Mouse (Mus musculus) liver, adult 2 months (tissue): ENCODE data around the gene Olfr279.

ENCODE experiments used
- CTCF ChIP-seq: fragments of 200-500 bp; IDR thresholded peaks from 2 replicates; pipeline ENCODE4 v1.5.1; 2011; ENCODE audit warnings: low read depth, low read length, control low read depth
- POLR2A ChIP-seq: fragments of 200-500 bp; IDR thresholded peaks from 2 replicates; pipeline ENCODE4 v1.6.1; 2011; ENCODE audit warnings: low read length, control low read depth; ENCODE audit not compliant: insufficient read depth; ENCODE audit errors: extremely low read depth

DNA sequence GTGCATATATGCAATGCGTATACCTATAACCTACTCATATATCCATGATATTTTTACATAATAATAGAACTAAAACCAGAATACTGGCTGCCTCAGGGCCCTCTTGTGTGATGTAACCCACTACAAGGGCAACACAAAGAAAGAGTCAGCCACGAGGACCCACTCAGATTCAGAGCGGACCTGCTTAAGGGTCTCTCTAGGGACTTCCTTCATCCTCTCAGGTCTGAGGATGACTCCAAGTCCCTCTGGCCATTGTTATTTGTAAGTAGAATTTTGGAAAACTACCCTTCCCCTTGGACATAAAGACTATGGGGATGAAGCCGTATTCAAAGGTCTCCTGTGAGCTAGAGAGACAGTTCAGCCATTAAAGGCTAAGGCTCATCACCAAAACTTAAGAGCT, 22.6 kb upstream of the Olfr279 start, which contains the start of gene OR5BS1P:
- TF ChIP-seq CTCF (no peak), POLR2A (no peak)
